Mouse (Mus musculus) liver, embryonic 14.5 days (tissue): ENCODE results near the gene Pigx. TPM values are rescaled to one million over a fixed set of nuclear protein-coding genes. Genes with fewer than 3 reads are reported as not detected.
A peak's percentile ranks its signal among the peaks of the same experiment; 100 is the strongest.

Source experiments
- ATAC-seq: fragments of 200-750 bp; cut with Nextera tagmentation; 2 replicates; pipeline ENCODE4 v1.8.0; 2017; ENCODE audit warnings: moderate number of reproducible peaks, mild to moderate bottlenecking, moderate library complexity; ENCODE audit not compliant: insufficient read depth
- DNase-seq, 3 experiments: peaks; one replicate each; pipeline ENCODE4 v3.0.0-alpha.2; 2012 to 2013; ENCODE audit warnings: low read depth in 3 of 3, low spot score in 3 of 3
- H3K27ac ChIP-seq: fragments of 300-500 bp; sonication (generic); 2 replicates; pipeline ENCODE4 v1.5.1; 2014; ENCODE audit warnings: moderate library complexity, mild to moderate bottlenecking, control low read depth, inconsistent platforms
- H3K27me3 ChIP-seq: fragments of 300-500 bp; sonication (generic); 2 replicates; pipeline ENCODE4 v1.6.1; 2014; ENCODE audit warnings: mild to moderate bottlenecking, low read length, moderate library complexity; ENCODE audit not compliant: control insufficient read depth, insufficient read depth
- H3K36me3 ChIP-seq: fragments of 300-500 bp; sonication (generic); replicated peaks from 2 replicates; pipeline ENCODE4 v1.6.1; 2014; ENCODE audit warnings: low read depth; ENCODE audit not compliant: control insufficient read depth, insufficient read depth
- H3K4me1 ChIP-seq, 2 experiments: fragments of 200-500 bp in 1 of 2; fragments of 300-500 bp in 1 of 2; sonication (generic) in 1 of 2; replicated peaks; 2 replicates each; pipeline ENCODE4 v1.6.1; 2012 to 2014; ENCODE audit warnings: antibody characterized with exemption in 1 of 2, inconsistent platforms in 1 of 2, low read length in 1 of 2; ENCODE audit not compliant: control insufficient read depth in 2 of 2, insufficient read depth in 2 of 2
- H3K4me2 ChIP-seq: fragments of 300-500 bp; sonication (generic); 2 replicates; pipeline ENCODE4 v1.6.1; 2014; ENCODE audit warnings: low read depth, mild to moderate bottlenecking, control low read depth, moderate library complexity
- H3K4me3 ChIP-seq, 2 experiments: fragments of 200-500 bp in 1 of 2; fragments of 300-500 bp in 1 of 2; sonication (generic) in 1 of 2; 2 replicates each; pipeline ENCODE4 v1.5.1; 2012 to 2014; ENCODE audit warnings: low read depth in 2 of 2, low read length in 2 of 2, mild to moderate bottlenecking in 2 of 2, control low read depth in 1 of 2, inconsistent platforms in 1 of 2, moderate library complexity in 1 of 2; ENCODE audit not compliant: insufficient read depth in 1 of 2
- H3K9ac ChIP-seq: fragments of 300-500 bp; sonication (generic); replicated peaks from 2 replicates; pipeline ENCODE4 v1.6.1; 2014; ENCODE audit warnings: mild to moderate bottlenecking, control low read depth, moderate library complexity
- H3K9me3 ChIP-seq: fragments of 300-500 bp; sonication (generic); 2 replicates; pipeline ENCODE4 v1.6.1; 2016; ENCODE audit warnings: low read length, mixed read lengths; ENCODE audit not compliant: control insufficient read depth
- CTCF ChIP-seq: IDR thresholded peaks from 2 replicates; pipeline ENCODE4 v1.5.1; 2016; ENCODE audit warnings: antibody characterized with exemption, low read depth, control low read depth
- EP300 ChIP-seq: IDR thresholded peaks from 2 replicates; pipeline ENCODE4 v1.6.1; 2016; ENCODE audit warnings: antibody characterized with exemption, low read depth
- WGBS: fragments of 180-500 bp; shearing (Covaris S2); extraction: QIAGEN DNeasy Blood & Tissue Kit; methylation state at CpG from one replicate; pipeline ENCODE4 v1.1.7; 2014; ENCODE audit not compliant: insufficient replicate concordance; 5-methylcytosine and 5-hydroxymethylcytosine counted together
- polyA plus RNA-seq, 2 experiments: library from polyadenylated mRNA; depleted of rRNA in 1 of 2; stranded (reverse) in 1 of 2; unstranded in 1 of 2; fragments of >200 nt; fragmentation: Nextera tagmentation in 1 of 2; extraction: Ambion mirVana in 1 of 2; gene quantifications; 2 replicates each; pipeline versions ENCODE4 v1.2.1 to v1.2.3; 2012 to 2014

The Pigx gene
- polyA plus RNA-seq, 2 experiments: 13.2 to 25.5 TPM

- Histone ChIP-seq H3K36me3 (no peaks in the 10 kb centered on the region), H3K4me2 (no peak overlapping the region), H3K9ac (no peak overlapping the region), H3K4me3 (no peak overlapping the region), H3K9me3 (no peaks in the 10 kb centered on the region), H3K27ac (no peak overlapping the region), H3K4me1 (peaks cover 0 to 8% of the 10 kb centered on the region in 2 experiments; a peak in 2 of 4 replicates), H3K27me3 (no peaks in the 10 kb centered on the region)
- ATAC-seq (no peak), DNase-seq (no peak)
- TF ChIP-seq EP300: no peak
- no peak for TF ChIP-seq CTCF
- 71% methylated on average over 3 of the region's 3 CpGs for WGBS
Measured at GRCm38 (mm10) chr16:32125364-32125763, 25.8 kb upstream of the Pigx start.

DNA sequence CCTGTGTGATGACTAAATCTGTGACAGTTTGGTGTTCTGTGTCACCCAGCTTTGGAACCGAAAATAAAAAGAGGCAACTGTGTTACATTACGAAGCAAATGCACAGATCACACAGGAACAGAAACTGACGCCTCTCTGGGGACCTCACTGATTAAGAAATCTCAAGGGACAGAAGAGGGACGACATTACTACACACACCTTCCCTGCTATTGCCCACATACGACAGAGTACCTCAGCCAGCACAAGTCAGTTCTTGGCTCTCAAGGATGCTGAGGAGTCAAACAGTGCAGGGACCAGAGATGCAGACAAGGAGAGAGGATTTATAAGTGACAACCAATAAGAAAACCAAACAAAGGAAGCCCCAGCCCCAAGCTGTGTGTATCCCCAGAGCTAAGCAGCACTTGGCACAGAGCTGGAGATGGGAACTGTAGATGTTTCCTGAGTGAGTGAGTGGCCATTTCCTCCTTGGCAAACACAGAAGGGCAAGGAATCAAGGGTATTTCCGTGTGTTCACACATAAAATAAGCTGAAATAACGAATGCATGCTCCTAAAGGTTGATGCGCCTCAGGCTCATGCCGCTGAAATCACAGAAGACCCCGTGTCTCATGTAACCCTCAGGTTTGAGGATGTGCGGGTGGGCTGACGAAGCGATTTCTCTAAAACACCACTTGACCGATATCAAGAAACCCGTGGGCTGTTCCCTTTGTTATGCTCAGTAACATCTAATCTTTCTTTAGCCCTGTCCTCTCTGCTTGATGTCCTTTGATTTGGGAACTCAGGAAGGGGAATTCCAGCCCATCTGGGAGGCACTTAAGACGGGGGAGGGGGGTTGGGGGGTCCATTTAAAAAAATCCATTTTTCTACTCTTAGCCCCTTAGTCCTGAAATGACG is 25.1 kb upstream of the Pigx start:
- H3K9me3 ChIP-seq: no peaks in the 10 kb centered on the region
- no peak overlapping the region for H3K4me3 ChIP-seq
- no peak overlapping the region for H3K27ac ChIP-seq
- H3K4me2 ChIP-seq: no peak overlapping the region
- no peak for DNase-seq
- H3K36me3 ChIP-seq: no peaks in the 10 kb centered on the region
- no peak overlapping the region for H3K9ac ChIP-seq
- TF ChIP-seq EP300 (no peak), CTCF (no peak)
- 50% methylated on average over 17 of the region's 17 CpGs for WGBS
- H3K4me1 ChIP-seq: peaks cover 0 to 6% of the 10 kb centered on the region in 2 experiments; a peak in 2 of 4 replicates
- ATAC-seq: no peak
- no peaks in the 10 kb centered on the region for H3K27me3 ChIP-seq

GRCm38 (mm10) chr16:32124020-32124419 is 24.5 kb upstream of the Pigx start:
- no peak overlapping the region for H3K4me3 ChIP-seq
- DNase-seq (no peak), ATAC-seq (no peak)
- no peaks in the 10 kb centered on the region for H3K27me3 ChIP-seq
- TF ChIP-seq CTCF (no peak), EP300 (no peak)
- no peak overlapping the region for H3K4me2 ChIP-seq
- no peaks in the 10 kb centered on the region for H3K9me3 ChIP-seq
- H3K9ac ChIP-seq: no peak overlapping the region
- peaks cover 0 to 2% of the 10 kb centered on the region in 2 experiments; a peak in 1 of 4 replicates for H3K4me1 ChIP-seq
- WGBS: 68% methylated on average over 7 of the region's 7 CpGs
- no peak overlapping the region for H3K27ac ChIP-seq
- no peaks in the 10 kb centered on the region for H3K36me3 ChIP-seq

GRCm38 (mm10) chr16:32120454-32120853 is 20.9 kb upstream of the Pigx start:
- WGBS: 65% methylated on average over 3 of the region's 3 CpGs
- Histone ChIP-seq H3K4me1 (peaks cover 3 to 11% of the 10 kb centered on the region in 2 experiments; a peak in 2 of 4 replicates), H3K9ac (no peak overlapping the region), H3K4me2 (no peak overlapping the region), H3K27me3 (no peaks in the 10 kb centered on the region), H3K4me3 (no peak overlapping the region), H3K27ac (no peak overlapping the region), H3K36me3 (no peaks in the 10 kb centered on the region), H3K9me3 (no peaks in the 10 kb centered on the region)
- TF ChIP-seq EP300 (no peak), CTCF (peak; percentile 39)
- no peak for DNase-seq
- no peak for ATAC-seq

- 0 out of 2 replicates have a peak, but pooled peaks have one; percentile 27 for ATAC-seq
- 17% methylated on average over 5 of the region's 5 CpGs for WGBS
- Histone ChIP-seq H3K4me3 (no peak overlapping the region), H3K9me3 (no peaks in the 10 kb centered on the region), H3K27ac (no peak overlapping the region), H3K27me3 (no peaks in the 10 kb centered on the region), H3K9ac (no peak overlapping the region), H3K4me2 (no peak overlapping the region), H3K4me1 (peaks cover 3 to 24% of the 10 kb centered on the region in 2 experiments; a peak in 2 of 4 replicates), H3K36me3 (no peaks in the 10 kb centered on the region)
- DNase-seq: no peak
- TF ChIP-seq CTCF (no peak), EP300 (no peak)
Measured at GRCm38 (mm10) chr16:32116186-32116585, 16.6 kb upstream of the Pigx start.
